Mouse (Mus musculus): ENCODE measurements around the gene Fem1b. TPM values are rescaled to one million over a fixed set of nuclear protein-coding genes. Genes with fewer than 3 reads are reported as not detected.
"Not testable (repeated sequence)": the region's sequence is repeated elsewhere in the genome, so short reads cannot be mapped to it uniquely, and the experiment has no call there.

Fem1b gene
- polyA plus RNA-seq, 1 experiment from 2014 or later = 23.9 TPM

- H3K36me3 ChIP-seq = no peaks in the 10 kb centered on the region
- no peak for ATAC-seq (ENCODE audit: insufficient number of reproducible peaks, low FRiP score)
- H3K27me3 ChIP-seq (replicated peaks) = no peaks in the 10 kb centered on the region
- H3K27ac ChIP-seq (ENCODE audit: poor library complexity, severe bottlenecking) = peak overlapping the region; percentile 90
- H3K9ac ChIP-seq = peak overlapping the region; percentile 96
- peak overlapping the region; percentile 98 for H3K4me2 ChIP-seq
- H3K9me3 ChIP-seq (replicated peaks) = no peaks in the 10 kb centered on the region
- H3K4me3 ChIP-seq = peak overlapping the region; percentile 96
- peaks cover 35% of the 10 kb centered on the region for H3K4me1 ChIP-seq (replicated peaks)
- 13% methylated on average over 14 of the region's 14 CpGs for WGBS
Measured at GRCm38 (mm10) chr9:62812216-62813049, 699 bp upstream of the Fem1b start.

- Histone ChIP-seq H3K36me3 (no peaks in the 10 kb centered on the region), H3K9me3 (replicated peaks) (no peaks in the 10 kb centered on the region), H3K27ac (ENCODE audit: poor library complexity, severe bottlenecking) (peak overlapping the region; percentile 90), H3K4me3 (peak overlapping the region; percentile 96), H3K9ac (peak overlapping the region; percentile 96), H3K4me1 (replicated peaks) (peaks cover 21% of the 10 kb centered on the region), H3K27me3 (replicated peaks) (no peaks in the 10 kb centered on the region), H3K4me2 (peak overlapping the region; percentile 98)
- peak; percentile 54 for ATAC-seq (ENCODE audit: insufficient number of reproducible peaks, low FRiP score)
- 0% methylated on average over 58 of the region's 58 CpGs for WGBS
Measured at GRCm38 (mm10) chr9:62810543-62811515, 905 bp downstream of the Fem1b start.

GRCm38 (mm10) chr9:62810095-62810494 is 1.6 kb downstream of the Fem1b start:
- 16% methylated on average over 8 of the region's 8 CpGs for WGBS
- H3K4me2 ChIP-seq = peak overlapping the region; percentile 98

GRCm38 (mm10) chr9:62799218-62799617 is 12.5 kb downstream of the Fem1b start:
- H3K4me2 ChIP-seq; H3K9me3 ChIP-seq (replicated peaks); H3K27me3 ChIP-seq (replicated peaks); H3K9ac ChIP-seq; ATAC-seq (ENCODE audit: insufficient number of reproducible peaks, low FRiP score); H3K27ac ChIP-seq (ENCODE audit: poor library complexity, severe bottlenecking); H3K4me3 ChIP-seq: not testable (repeated sequence)
- 93% methylated on average over 2 of the region's 2 CpGs for WGBS
- Histone ChIP-seq H3K36me3 (peaks cover 36% of the 10 kb centered on the region), H3K4me1 (replicated peaks) (peaks cover 14% of the 10 kb centered on the region; the same call in 1 of the 2 replicates)

More at GRCm38 (mm10) chr9:62810095-62810494, 1.6 kb downstream of the Fem1b start:
- H3K36me3 ChIP-seq = no peaks in the 10 kb centered on the region
- H3K9me3 ChIP-seq (replicated peaks) = no peaks in the 10 kb centered on the region
- no peak for ATAC-seq (ENCODE audit: insufficient number of reproducible peaks, low FRiP score)
- H3K9ac ChIP-seq = peak overlapping the region; percentile 96
- H3K4me1 ChIP-seq (replicated peaks) = peaks cover 21% of the 10 kb centered on the region
- no peak overlapping the region for H3K27ac ChIP-seq (ENCODE audit: poor library complexity, severe bottlenecking)
- H3K4me3 ChIP-seq = peak overlapping the region; percentile 96
- no peaks in the 10 kb centered on the region for H3K27me3 ChIP-seq (replicated peaks)

- no peaks in the 10 kb centered on the region for H3K27me3 ChIP-seq (replicated peaks)
- no peak overlapping the region for H3K4me3 ChIP-seq
- no peaks in the 10 kb centered on the region for H3K4me1 ChIP-seq (replicated peaks)
- H3K36me3 ChIP-seq = peaks cover 11% of the 10 kb centered on the region
- no peaks in the 10 kb centered on the region for H3K9me3 ChIP-seq (replicated peaks)
- no peak overlapping the region for H3K27ac ChIP-seq (ENCODE audit: poor library complexity, severe bottlenecking)
- H3K9ac ChIP-seq = no peak overlapping the region
- no peak overlapping the region for H3K4me2 ChIP-seq
- 87% methylated on average over 12 of the region's 12 CpGs for WGBS
- ATAC-seq (ENCODE audit: insufficient number of reproducible peaks, low FRiP score) = no peak
Measured at GRCm38 (mm10) chr9:62789856-62790255, 21.9 kb downstream of the Fem1b start.

- Histone ChIP-seq H3K27ac (ENCODE audit: poor library complexity, severe bottlenecking) (no peak overlapping the region), H3K4me2 (no peak overlapping the region), H3K4me3 (no peak overlapping the region), H3K27me3 (replicated peaks) (no peaks in the 10 kb centered on the region), H3K9me3 (replicated peaks) (no peaks in the 10 kb centered on the region), H3K9ac (no peak overlapping the region), H3K4me1 (replicated peaks) (peaks cover 11% of the 10 kb centered on the region), H3K36me3 (peaks cover 7% of the 10 kb centered on the region; the same call in 1 of the 2 replicates)
- 74% methylated on average over 5 of the region's 5 CpGs for WGBS
- ATAC-seq (ENCODE audit: insufficient number of reproducible peaks, low FRiP score) = no peak
Measured at GRCm38 (mm10) chr9:62786721-62787120, 25.0 kb downstream of the Fem1b start.

GRCm38 (mm10) chr9:62784233-62784632 is 27.5 kb downstream of the Fem1b start:
- Histone ChIP-seq H3K27me3 (replicated peaks) (no peaks in the 10 kb centered on the region), H3K4me2 (no peak overlapping the region), H3K9ac (no peak overlapping the region), H3K4me1 (replicated peaks) (peaks cover 11% of the 10 kb centered on the region), H3K9me3 (replicated peaks) (no peaks in the 10 kb centered on the region), H3K4me3 (no peak overlapping the region), H3K36me3 (no peaks in the 10 kb centered on the region), H3K27ac (ENCODE audit: poor library complexity, severe bottlenecking) (no peak overlapping the region)
- 88% methylated on average over 2 of the region's 2 CpGs for WGBS
- no peak for ATAC-seq (ENCODE audit: insufficient number of reproducible peaks, low FRiP score)

GRCm38 (mm10) chr9:62782976-62783781 is 28.6 kb downstream of the Fem1b start:
- no peak overlapping the region for H3K27ac ChIP-seq (ENCODE audit: poor library complexity, severe bottlenecking)

GRCm38 (mm10) chr9:62781965-62782364 is 29.8 kb downstream of the Fem1b start:
- H3K36me3 ChIP-seq = no peaks in the 10 kb centered on the region
- no peak overlapping the region for H3K27ac ChIP-seq (ENCODE audit: poor library complexity, severe bottlenecking)
- H3K27me3 ChIP-seq (replicated peaks) = no peaks in the 10 kb centered on the region
- H3K9ac ChIP-seq = no peak overlapping the region
- H3K4me3 ChIP-seq = no peak overlapping the region
- peaks cover 11% of the 10 kb centered on the region for H3K4me1 ChIP-seq (replicated peaks)
- H3K4me2 ChIP-seq = no peak overlapping the region
- H3K9me3 ChIP-seq (replicated peaks) = no peaks in the 10 kb centered on the region
- no peak for ATAC-seq (ENCODE audit: insufficient number of reproducible peaks, low FRiP score)
- 67% methylated on average over 3 of the region's 3 CpGs for WGBS

More at GRCm38 (mm10) chr9:62782976-62783781, 28.6 kb downstream of the Fem1b start:
- Histone ChIP-seq H3K27me3 (replicated peaks) (no peaks in the 10 kb centered on the region), H3K36me3 (no peaks in the 10 kb centered on the region), H3K4me2 (peak overlapping the region; percentile 11; the same call in 1 of the 2 replicates), H3K4me3 (no peak overlapping the region), H3K9me3 (replicated peaks) (no peaks in the 10 kb centered on the region), H3K4me1 (replicated peaks) (peaks cover 11% of the 10 kb centered on the region), H3K9ac (no peak overlapping the region)
- 37% methylated on average over 16 of the region's 16 CpGs for WGBS
- ATAC-seq (ENCODE audit: insufficient number of reproducible peaks, low FRiP score) = no peak

GRCm38 (mm10) chr9:62778721-62779120 is 33.0 kb downstream of the Fem1b start:
- H3K27ac ChIP-seq (ENCODE audit: poor library complexity, severe bottlenecking) = no peak overlapping the region
- no peaks in the 10 kb centered on the region for H3K27me3 ChIP-seq (replicated peaks)
- H3K4me2 ChIP-seq = no peak overlapping the region
- H3K4me1 ChIP-seq (replicated peaks) = peaks cover 14% of the 10 kb centered on the region
- no peak for ATAC-seq (ENCODE audit: insufficient number of reproducible peaks, low FRiP score)
- H3K36me3 ChIP-seq = no peaks in the 10 kb centered on the region
- 85% methylated on average over 9 of the region's 9 CpGs for WGBS
- no peak overlapping the region for H3K9ac ChIP-seq
- no peaks in the 10 kb centered on the region for H3K9me3 ChIP-seq (replicated peaks)
- no peak overlapping the region for H3K4me3 ChIP-seq

Measured in heart, embryonic 12.5 days (tissue).